Mouse (Mus musculus) mouse trophoblast stem cell (cell line): Measurements from ENCODE around the gene Fto.

Source experiments
- in situ Hi-C, 2 experiments: fragments of 300-500 bp; cut with MseI, MboI; formaldehyde crosslinking; loops; 2 replicates in 1 of 2; 3 replicates in 1 of 2; pipeline ENCODE4 v1.15.1; 2025

Gene Fto

GRCm38 (mm10) chr8:91312835-91313832 lies at the start of gene Fto, which contains the start of gene Rpgrip1l:
Gene Fto, plus strand, starts transcription at chr8:91313525.
Gene Rpgrip1l, minus strand, starts transcription at chr8:91313262.
- in situ Hi-C loops = no loop called here

- in situ Hi-C loops = no loop called here
Measured at GRCm38 (mm10) chr8:91263939-91264338, 49.4 kb upstream of the Fto start.

GRCm38 (mm10) chr8:91264564-91264963 lies 48.8 kb upstream of the Fto start:
- in situ Hi-C loops = no loop called here

- in situ Hi-C loops = no loop called here
Measured at GRCm38 (mm10) chr8:91269374-91269958, 43.9 kb upstream of the Fto start.

- in situ Hi-C loops = no loop called here
Measured at GRCm38 (mm10) chr8:91273493-91273892, 39.8 kb upstream of the Fto start.

- in situ Hi-C loops = no loop called here
Measured at GRCm38 (mm10) chr8:91276337-91276736, 37.0 kb upstream of the Fto start.

- in situ Hi-C loops = no loop called here
Measured at GRCm38 (mm10) chr8:91278060-91278459, 35.3 kb upstream of the Fto start.

- in situ Hi-C loops = no loop called here
Measured at GRCm38 (mm10) chr8:91280467-91281212, 32.7 kb upstream of the Fto start.

GRCm38 (mm10) chr8:91281545-91281944 lies 31.8 kb upstream of the Fto start:
- in situ Hi-C loops = no loop called here

- in situ Hi-C loops = no loop called here
Measured at GRCm38 (mm10) chr8:91282655-91283054, 30.7 kb upstream of the Fto start.

GRCm38 (mm10) chr8:91283815-91284214 lies 29.5 kb upstream of the Fto start:
- in situ Hi-C loops = no loop called here

GRCm38 (mm10) chr8:91286237-91286636 lies 27.1 kb upstream of the Fto start:
- in situ Hi-C loops = no loop called here

GRCm38 (mm10) chr8:91290576-91290975 lies 22.7 kb upstream of the Fto start:
- in situ Hi-C loops = no loop called here

- in situ Hi-C loops = no loop called here
Measured at GRCm38 (mm10) chr8:91295786-91296185, 17.5 kb upstream of the Fto start.

GRCm38 (mm10) chr8:91298672-91299071 lies 14.7 kb upstream of the Fto start:
- in situ Hi-C loops = no loop called here

- in situ Hi-C loops = no loop called here
Measured at GRCm38 (mm10) chr8:91304481-91305386, 8.6 kb upstream of the Fto start.

GRCm38 (mm10) chr8:91312342-91312741 lies 983 bp upstream of the Fto start:
- in situ Hi-C loops = no loop called here

GRCm38 (mm10) chr8:91317567-91318227 lies 4.4 kb downstream of the Fto start:
- in situ Hi-C loops = no loop called here

GRCm38 (mm10) chr8:91318938-91319729 lies 5.8 kb downstream of the Fto start:
- in situ Hi-C loops = no loop called here

- in situ Hi-C loops = no loop called here
Measured at GRCm38 (mm10) chr8:91323511-91323910, 10.2 kb downstream of the Fto start.
